Mouse (Mus musculus): ENCODE results near the gene Lrrc4. TPM values are rescaled to one million over a fixed set of nuclear protein-coding genes. Genes with fewer than 3 reads are reported as not detected.

Gene Lrrc4
- polyA plus RNA-seq, 1 experiment from 2014 or later: 2.4 TPM

DNA sequence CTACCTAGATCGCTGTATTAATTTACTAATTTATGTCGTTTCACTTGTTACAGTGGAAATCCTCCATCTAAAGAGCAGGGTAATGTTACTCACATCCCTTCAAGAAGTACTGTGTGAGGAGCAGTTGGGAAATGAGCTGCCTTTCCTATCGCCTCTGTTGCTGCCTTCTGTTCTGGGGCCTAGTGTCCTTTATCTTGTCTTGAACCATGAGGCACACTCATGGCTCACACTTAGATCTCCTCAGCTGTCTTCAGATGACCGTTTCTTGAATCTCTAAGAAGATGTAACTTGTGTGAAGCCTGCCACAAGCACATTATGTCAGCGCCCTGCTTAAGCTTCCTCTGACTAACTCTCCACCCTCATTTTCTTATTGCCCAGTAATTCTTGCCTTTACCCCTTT is 209.6 kb downstream of the Lrrc4 start:
- H3K27me3 ChIP-seq (ENCODE audit: insufficient read depth, poor library complexity, severe bottlenecking): no peaks in the 10 kb centered on the region
- 88% methylated on average over 5 of the region's 5 CpGs for WGBS
- peaks cover 26% of the 10 kb centered on the region for H3K4me1 ChIP-seq (replicated peaks)

DNA sequence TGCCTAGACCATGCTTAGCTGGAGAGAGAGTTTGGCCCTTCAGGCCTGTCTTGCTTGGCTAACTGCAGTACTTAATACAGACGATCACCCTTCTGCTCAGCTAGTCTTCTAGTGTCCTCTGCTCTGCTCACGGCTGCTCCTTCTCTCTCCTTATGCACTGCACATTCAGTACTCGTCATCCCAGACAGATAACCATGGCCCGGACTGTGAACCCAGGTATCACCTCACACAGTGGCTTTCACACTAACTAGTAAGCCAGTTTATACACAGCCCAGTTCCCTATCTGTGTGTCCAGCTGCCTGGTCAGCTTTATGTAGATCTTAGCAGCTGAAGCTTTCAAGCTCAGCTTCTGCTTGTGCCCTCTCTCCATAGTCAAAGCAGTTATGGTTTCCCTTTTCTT is 210.1 kb downstream of the Lrrc4 start:
- 90% methylated on average over 4 of the region's 4 CpGs for WGBS
- Histone ChIP-seq H3K4me1 (replicated peaks) (peaks cover 26% of the 10 kb centered on the region), H3K36me3 (peaks cover 6% of the 10 kb centered on the region; the same call in 1 of the 2 replicates), H3K4me3 (no peak overlapping the region), H3K27ac (no peak overlapping the region), H3K27me3 (ENCODE audit: insufficient read depth, poor library complexity, severe bottlenecking) (no peaks in the 10 kb centered on the region), H3K9me3 (no peaks in the 10 kb centered on the region)
- no peak for DNase-seq (ENCODE audit: low spot score)

More for the DNA sequence above, 209.6 kb downstream of the Lrrc4 start:
- no peak for DNase-seq (ENCODE audit: low spot score)
- Histone ChIP-seq H3K27ac (no peak overlapping the region), H3K9me3 (no peaks in the 10 kb centered on the region), H3K4me3 (no peak overlapping the region), H3K36me3 (peaks cover 7% of the 10 kb centered on the region; the same call in 1 of the 2 replicates)

- 70% methylated on average over 7 of the region's 7 CpGs for WGBS
- H3K36me3 ChIP-seq: no peaks in the 10 kb centered on the region
- H3K4me3 ChIP-seq: no peak overlapping the region
- no peaks in the 10 kb centered on the region for H3K27me3 ChIP-seq (ENCODE audit: insufficient read depth, poor library complexity, severe bottlenecking)
- H3K9me3 ChIP-seq: no peaks in the 10 kb centered on the region
- H3K4me1 ChIP-seq (replicated peaks): peaks cover 35% of the 10 kb centered on the region
- H3K27ac ChIP-seq: peak overlapping the region; percentile 2; the same call in 1 of the 2 replicates
- no peak for DNase-seq (ENCODE audit: low spot score)
Observed at GRCm38 (mm10) chr6:28618751-28619153, 212.8 kb downstream of the Lrrc4 start.

DNA sequence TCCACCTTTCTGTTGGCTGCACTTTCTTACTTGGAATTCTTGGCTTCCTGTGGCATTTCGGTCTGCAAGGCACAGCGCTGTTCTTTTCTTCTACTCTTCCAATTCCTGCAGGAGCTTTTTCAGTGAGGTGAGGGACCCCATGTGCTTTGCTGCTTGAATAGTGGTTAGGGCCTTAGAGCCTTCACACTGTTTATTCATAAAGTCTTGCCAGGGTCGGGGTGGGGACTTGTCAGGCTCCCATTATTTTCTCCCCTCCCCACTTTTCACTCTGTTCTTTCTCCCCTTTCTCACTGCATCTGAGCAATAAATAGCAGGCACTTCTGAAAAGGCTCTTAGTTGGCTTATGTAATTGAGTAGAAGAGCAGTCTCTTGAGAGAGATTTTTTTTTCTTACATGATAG is 213.2 kb downstream of the Lrrc4 start:
- Histone ChIP-seq H3K27me3 (ENCODE audit: insufficient read depth, poor library complexity, severe bottlenecking) (no peaks in the 10 kb centered on the region), H3K27ac (no peak overlapping the region; the same call in 1 of the 2 replicates), H3K4me1 (replicated peaks) (peaks cover 35% of the 10 kb centered on the region), H3K36me3 (no peaks in the 10 kb centered on the region), H3K9me3 (no peaks in the 10 kb centered on the region), H3K4me3 (no peak overlapping the region)
- 65% methylated on average over 3 of the region's 3 CpGs for WGBS
- DNase-seq (ENCODE audit: low spot score): no peak

DNA sequence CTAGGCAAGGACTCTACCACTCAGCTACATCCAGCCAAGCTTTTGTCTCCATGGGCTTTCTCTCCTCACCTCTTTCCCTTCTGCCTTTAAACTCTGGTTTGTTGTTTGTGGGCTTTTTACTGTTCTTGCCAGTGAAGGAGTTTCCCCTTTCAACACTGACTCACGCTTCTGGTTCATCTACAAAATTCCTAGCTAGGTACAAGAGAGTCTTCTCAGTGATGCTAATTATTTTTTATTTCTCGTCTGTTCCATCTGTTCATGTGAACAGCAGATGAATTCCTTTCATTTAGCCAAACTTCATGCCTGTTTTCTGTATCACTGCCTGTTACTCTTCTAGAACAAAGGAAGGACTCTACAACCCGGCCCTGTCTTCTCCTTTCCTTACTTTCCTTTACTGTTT is 215.6 kb downstream of the Lrrc4 start:
- no peak for DNase-seq (ENCODE audit: low spot score)
- Histone ChIP-seq H3K9me3 (no peaks in the 10 kb centered on the region), H3K27ac (no peak overlapping the region), H3K27me3 (ENCODE audit: insufficient read depth, poor library complexity, severe bottlenecking) (no peaks in the 10 kb centered on the region), H3K36me3 (no peaks in the 10 kb centered on the region), H3K4me1 (replicated peaks) (peaks cover 35% of the 10 kb centered on the region), H3K4me3 (no peak overlapping the region)
- 56% methylated on average over 3 of the region's 3 CpGs for WGBS

GRCm38 (mm10) chr6:28615408-28615807 is 216.1 kb downstream of the Lrrc4 start:
- Histone ChIP-seq H3K4me1 (replicated peaks) (peaks cover 35% of the 10 kb centered on the region), H3K27me3 (ENCODE audit: insufficient read depth, poor library complexity, severe bottlenecking) (no peaks in the 10 kb centered on the region), H3K36me3 (no peaks in the 10 kb centered on the region), H3K4me3 (no peak overlapping the region), H3K9me3 (no peaks in the 10 kb centered on the region), H3K27ac (no peak overlapping the region)
- DNase-seq (ENCODE audit: low spot score): no peak
- WGBS: 98% methylated on average over 3 of the region's 3 CpGs

DNA sequence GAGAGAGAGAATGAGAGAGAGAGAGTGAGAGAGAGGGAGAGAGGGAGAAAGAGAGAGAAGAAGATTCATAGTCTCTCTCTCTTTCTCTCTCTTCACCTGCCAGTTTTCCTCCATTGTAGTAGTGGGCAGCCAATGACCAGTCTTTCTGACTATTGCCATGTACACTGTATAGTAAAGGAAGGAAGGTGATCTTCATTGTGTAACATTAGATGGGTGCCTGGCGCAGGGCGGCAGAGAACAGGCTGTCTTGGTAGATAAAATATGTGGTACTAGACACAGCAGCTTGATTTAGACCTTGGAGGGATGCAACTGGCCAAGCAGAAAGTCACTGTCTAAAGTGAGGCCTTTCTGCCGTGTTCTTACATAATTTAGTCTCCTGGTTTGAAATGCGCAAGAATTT is 216.7 kb downstream of the Lrrc4 start:
- peaks cover 32% of the 10 kb centered on the region for H3K4me1 ChIP-seq (replicated peaks)
- DNase-seq (ENCODE audit: low spot score): no peak
- no peaks in the 10 kb centered on the region for H3K36me3 ChIP-seq
- H3K27ac ChIP-seq: no peak overlapping the region
- no peak overlapping the region for H3K4me3 ChIP-seq
- no peaks in the 10 kb centered on the region for H3K27me3 ChIP-seq (ENCODE audit: insufficient read depth, poor library complexity, severe bottlenecking)
- 91% methylated on average over 4 of the region's 4 CpGs for WGBS
- H3K9me3 ChIP-seq: no peaks in the 10 kb centered on the region

GRCm38 (mm10) chr6:28613441-28613840 is 218.1 kb downstream of the Lrrc4 start:
- Histone ChIP-seq H3K27me3 (ENCODE audit: insufficient read depth, poor library complexity, severe bottlenecking) (no peaks in the 10 kb centered on the region), H3K4me3 (no peak overlapping the region), H3K27ac (no peak overlapping the region), H3K4me1 (replicated peaks) (peaks cover 18% of the 10 kb centered on the region), H3K9me3 (no peaks in the 10 kb centered on the region), H3K36me3 (no peaks in the 10 kb centered on the region)
- 85% methylated on average over 4 of the region's 4 CpGs for WGBS
- no peak for DNase-seq (ENCODE audit: low spot score)

Other genes with a start within 250 kb of the Lrrc4 start
- gene Lep, start 228.5 kb upstream of the Lrrc4 start, polyA plus RNA-seq (2016; fragmentation: Nextera tagmentation; extraction: Ambion mirVana): not detected in 2 replicates

Data from hindbrain, embryonic 10.5 days (tissue).